Mouse (Mus musculus) liver, postnatal 0 days (tissue): ENCODE results near the gene Spop. TPM values are rescaled to one million over a fixed set of nuclear protein-coding genes. Genes with fewer than 3 reads are reported as not detected.

ENCODE experiments used
- ATAC-seq: fragments of 200-750 bp; cut with Nextera tagmentation; 2 replicates; pipeline ENCODE4 v1.8.0; 2017; ENCODE audit warnings: mild to moderate bottlenecking, moderate library complexity
- DNase-seq: peaks from one replicate; pipeline ENCODE4 v3.0.0-alpha.2; 2016
- H3K27ac ChIP-seq: fragments of 300-500 bp; sonication (generic); 2 replicates; pipeline ENCODE4 v1.5.1; 2014; ENCODE audit warnings: antibody characterized with exemption, moderate library complexity, mild to moderate bottlenecking, low read depth
- H3K27me3 ChIP-seq: fragments of 300-500 bp; sonication (generic); 2 replicates; pipeline ENCODE4 v1.6.1; 2014; ENCODE audit warnings: low read length, control low read depth, mixed read lengths; ENCODE audit not compliant: insufficient read depth
- H3K36me3 ChIP-seq: fragments of 300-500 bp; sonication (generic); replicated peaks from 2 replicates; pipeline ENCODE4 v1.6.1; 2014; ENCODE audit warnings: mild to moderate bottlenecking, control low read depth, low read length, moderate library complexity, mixed read lengths; ENCODE audit not compliant: insufficient read depth
- H3K4me1 ChIP-seq: fragments of 300-500 bp; sonication (generic); 2 replicates; pipeline ENCODE4 v1.6.1; 2014; ENCODE audit warnings: antibody characterized with exemption, mild to moderate bottlenecking, control low read depth; ENCODE audit not compliant: insufficient read depth
- H3K4me2 ChIP-seq: fragments of 300-500 bp; sonication (generic); 2 replicates; pipeline ENCODE4 v1.6.1; 2014; ENCODE audit warnings: low read depth, mild to moderate bottlenecking, low read length, moderate library complexity, mixed read lengths
- H3K4me3 ChIP-seq: fragments of 300-500 bp; sonication (generic); 2 replicates; pipeline ENCODE4 v1.5.1; 2014; ENCODE audit warnings: low read depth, low read length
- H3K9ac ChIP-seq: fragments of 300-500 bp; sonication (generic); replicated peaks from 2 replicates; pipeline ENCODE4 v1.6.1; 2014; ENCODE audit warnings: mild to moderate bottlenecking, moderate library complexity
- H3K9me3 ChIP-seq: fragments of 300-500 bp; sonication (generic); 2 replicates; pipeline ENCODE4 v1.6.1; 2016; ENCODE audit warnings: mild to moderate bottlenecking, control low read depth, low read length, mixed read lengths
- CTCF ChIP-seq: sonication (generic); IDR thresholded peaks from 2 replicates; pipeline ENCODE4 v1.5.1; 2016; ENCODE audit warnings: antibody characterized with exemption, low read depth
- EP300 ChIP-seq: IDR thresholded peaks from 2 replicates; pipeline ENCODE4 v1.6.1; 2016; ENCODE audit warnings: antibody characterized with exemption, low read depth, mild to moderate bottlenecking
- WGBS: fragments of 180-500 bp; shearing (Covaris S2); extraction: QIAGEN DNeasy Blood & Tissue Kit; methylation state at CpG from one replicate; pipeline ENCODE4 v1.1.7; 2014; ENCODE audit not compliant: insufficient replicate concordance; 5-methylcytosine and 5-hydroxymethylcytosine counted together
- polyA plus RNA-seq: library from polyadenylated mRNA; unstranded; fragments of >200 nt; fragmentation: Nextera tagmentation; extraction: Ambion mirVana; gene quantifications from 2 replicates; pipeline ENCODE4 v1.2.1, GENCODE M21; 2015

Gene Spop
- polyA plus RNA-seq, 1 experiment from 2014 or later, result 53.2 TPM

- Histone ChIP-seq H3K36me3 (no peaks in the 10 kb centered on the region), H3K9ac (peak within 1 kb of the TSS; percentile 26; the same call in 1 of the 2 replicates), H3K27me3 (peaks cover 52% of the 10 kb centered on the region), H3K27ac (no peak within 1 kb of the TSS), H3K4me3 (peak within 1 kb of the TSS; percentile 50), H3K4me2 (peak within 1 kb of the TSS; percentile 79), H3K9me3 (no peaks in the 10 kb centered on the region), H3K4me1 (peaks cover 13% of the 10 kb centered on the region)
- peak; percentile 76 for DNase-seq
- peak; percentile 82 for ATAC-seq
- WGBS, result under 1% methylated on average over 53 of the region's 66 CpGs
- TF ChIP-seq CTCF (peak; percentile 48; the same call in 1 of the 2 replicates), EP300 (no peak)
Observed at GRCm38 (mm10) chr11:95514298-95514861, 100.5 kb downstream of the Spop start, which contains the start of gene Nxph3. Gene Nxph3, minus strand, starts transcription at chr11:95514570.

GRCm38 (mm10) chr11:95515376-95516323 lies 101.8 kb downstream of the Spop start:
- ATAC-seq (no peak), DNase-seq (no peak)
- Histone ChIP-seq H3K27ac (no peak overlapping the region), H3K36me3 (no peaks in the 10 kb centered on the region), H3K4me3 (no peak overlapping the region), H3K9me3 (no peaks in the 10 kb centered on the region), H3K27me3 (peaks cover 55% of the 10 kb centered on the region), H3K4me2 (no peak overlapping the region), H3K9ac (no peak overlapping the region), H3K4me1 (peaks cover 17% of the 10 kb centered on the region)
- no peak for TF ChIP-seq EP300
- no peak for TF ChIP-seq CTCF
- WGBS, result 54% methylated on average over 17 of the region's 17 CpGs

- WGBS, result 12% methylated on average over 5 of the region's 5 CpGs
- no peaks in the 10 kb centered on the region for H3K36me3 ChIP-seq
- H3K27ac ChIP-seq, result no peak overlapping the region
- no peak overlapping the region for H3K9ac ChIP-seq
- ATAC-seq (no peak), DNase-seq (no peak)
- H3K4me1 ChIP-seq, result peaks cover 17% of the 10 kb centered on the region
- H3K4me2 ChIP-seq, result no peak overlapping the region
- peaks cover 55% of the 10 kb centered on the region for H3K27me3 ChIP-seq
- TF ChIP-seq EP300 (no peak), CTCF (no peak)
- H3K9me3 ChIP-seq, result no peaks in the 10 kb centered on the region
- H3K4me3 ChIP-seq, result no peak overlapping the region
Observed at GRCm38 (mm10) chr11:95516491-95516911, 102.6 kb downstream of the Spop start.

GRCm38 (mm10) chr11:95517162-95517561 lies 103.3 kb downstream of the Spop start:
- Histone ChIP-seq H3K27me3 (peaks cover 56% of the 10 kb centered on the region), H3K9me3 (no peaks in the 10 kb centered on the region), H3K4me2 (no peak overlapping the region), H3K9ac (no peak overlapping the region), H3K4me3 (no peak overlapping the region), H3K4me1 (peaks cover 17% of the 10 kb centered on the region), H3K27ac (no peak overlapping the region), H3K36me3 (no peaks in the 10 kb centered on the region)
- WGBS, result 55% methylated on average over 6 of the region's 6 CpGs
- ATAC-seq (no peak), DNase-seq (no peak)
- no peak for TF ChIP-seq CTCF
- TF ChIP-seq EP300, result no peak

- Histone ChIP-seq H3K27ac (no peak overlapping the region), H3K9me3 (no peaks in the 10 kb centered on the region), H3K4me2 (no peak overlapping the region), H3K9ac (no peak overlapping the region), H3K36me3 (no peaks in the 10 kb centered on the region), H3K4me1 (peaks cover 9% of the 10 kb centered on the region; the same call in 1 of the 2 replicates), H3K27me3 (peaks cover 37% of the 10 kb centered on the region), H3K4me3 (no peak overlapping the region)
- WGBS, result 67% methylated on average over 10 of the region's 10 CpGs
- no peak for TF ChIP-seq CTCF
- no peak for TF ChIP-seq EP300
- DNase-seq (no peak), ATAC-seq (no peak)
Observed at GRCm38 (mm10) chr11:95519299-95519698, 105.4 kb downstream of the Spop start.

GRCm38 (mm10) chr11:95519996-95520395 lies 106.1 kb downstream of the Spop start:
- TF ChIP-seq CTCF, result 0 out of 2 replicates have a peak, but pooled peaks have one; percentile 9
- TF ChIP-seq EP300, result no peak
- Histone ChIP-seq H3K4me3 (no peak overlapping the region), H3K9ac (no peak overlapping the region), H3K27me3 (peaks cover 30% of the 10 kb centered on the region), H3K4me1 (0 out of 2 replicates have a peak, but pooled peaks cover 4% of the 10 kb centered on the region), H3K4me2 (no peak overlapping the region), H3K36me3 (no peaks in the 10 kb centered on the region), H3K27ac (no peak overlapping the region), H3K9me3 (no peaks in the 10 kb centered on the region)
- no peak for ATAC-seq
- no peak for DNase-seq
- WGBS, result 45% methylated on average over 3 of the region's 3 CpGs
